Mouse (Mus musculus) lung, adult 2 months (tissue): Measurements from ENCODE around the gene Cenpa.

Source experiments
- CTCF ChIP-seq: fragments of 200-500 bp; IDR thresholded peaks from 2 replicates; pipeline ENCODE4 v1.5.1; 2011; ENCODE audit warnings: mild to moderate bottlenecking, low read length, control low read depth; ENCODE audit not compliant: insufficient read depth
- POLR2A ChIP-seq: fragments of 200-500 bp; IDR thresholded peaks from 2 replicates; pipeline ENCODE4 v1.6.1; 2011; ENCODE audit warnings: low read depth, mild to moderate bottlenecking, control low read depth, low read length, borderline replicate concordance; ENCODE audit errors: extremely low read depth

- no peak for TF ChIP-seq CTCF
- TF ChIP-seq POLR2A = no peak
Measured at GRCm38 (mm10) chr5:30626331-30627105, 40.1 kb upstream of the Cenpa start.
